Mouse (Mus musculus): ENCODE data around the gene Lrmda.

The Lrmda gene

DNA sequence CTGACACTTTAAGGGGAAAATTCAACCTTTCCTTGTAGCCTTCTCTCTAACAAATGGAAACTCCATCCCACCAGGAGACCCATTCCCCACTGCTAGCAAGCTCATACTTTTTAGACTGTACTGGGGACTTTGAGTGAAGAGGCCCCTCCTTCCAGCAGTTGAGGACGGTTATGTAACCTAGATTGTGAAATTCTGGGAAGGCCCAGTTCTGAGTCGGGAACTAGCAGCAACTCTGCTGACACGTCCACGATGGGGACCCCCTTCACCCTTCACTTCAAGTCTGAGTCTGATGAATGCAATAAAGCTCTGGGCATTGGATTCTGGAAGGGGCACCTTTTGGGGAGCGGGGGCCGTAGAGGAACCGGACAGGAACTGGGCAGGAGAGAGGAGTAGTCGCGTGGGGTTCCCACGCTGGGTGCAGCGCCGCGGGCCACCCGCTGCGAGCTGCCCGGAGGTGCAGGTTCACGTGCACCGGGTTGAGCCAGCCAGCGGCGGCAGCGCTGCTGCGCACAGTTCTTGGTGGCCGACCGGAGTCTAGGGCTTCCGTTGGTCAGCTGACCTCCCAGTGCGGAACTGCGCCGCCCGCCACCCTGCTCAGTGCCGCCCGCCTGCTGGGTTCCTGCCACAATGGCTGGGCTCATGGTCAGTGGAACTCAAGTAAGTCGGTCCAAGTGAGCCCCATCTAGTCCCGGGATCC lies at the start of gene Lrmda:
Lrmda (plus strand) TSS at position 461 of the 697 bp plus-strand sequence.
- DNase-seq (ENCODE audit: low read depth, low spot score) = peak; percentile 51

DNA sequence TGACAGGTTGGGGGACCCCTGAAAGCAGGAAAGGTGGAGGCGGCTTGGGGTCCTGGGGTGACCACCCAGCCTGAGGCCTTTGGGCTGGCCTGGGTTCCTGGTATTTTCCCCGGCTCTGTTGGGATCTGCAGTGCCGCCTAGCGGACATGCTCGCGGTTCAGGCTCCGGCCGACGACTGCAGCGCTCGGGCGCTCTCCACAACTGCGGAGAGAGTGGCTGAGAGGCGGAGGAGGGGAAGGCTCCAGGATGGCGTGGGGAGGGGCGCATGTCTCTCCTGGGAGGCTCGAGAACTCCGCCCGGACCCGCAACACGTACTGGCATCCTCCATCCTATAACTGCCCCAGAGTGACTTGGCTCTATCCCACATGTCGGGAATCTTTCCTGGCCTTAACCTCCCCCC lies 38.0 kb upstream of the Lrmda start:
- peak; percentile 88 for DNase-seq (ENCODE audit: low read depth, low spot score)

DNA sequence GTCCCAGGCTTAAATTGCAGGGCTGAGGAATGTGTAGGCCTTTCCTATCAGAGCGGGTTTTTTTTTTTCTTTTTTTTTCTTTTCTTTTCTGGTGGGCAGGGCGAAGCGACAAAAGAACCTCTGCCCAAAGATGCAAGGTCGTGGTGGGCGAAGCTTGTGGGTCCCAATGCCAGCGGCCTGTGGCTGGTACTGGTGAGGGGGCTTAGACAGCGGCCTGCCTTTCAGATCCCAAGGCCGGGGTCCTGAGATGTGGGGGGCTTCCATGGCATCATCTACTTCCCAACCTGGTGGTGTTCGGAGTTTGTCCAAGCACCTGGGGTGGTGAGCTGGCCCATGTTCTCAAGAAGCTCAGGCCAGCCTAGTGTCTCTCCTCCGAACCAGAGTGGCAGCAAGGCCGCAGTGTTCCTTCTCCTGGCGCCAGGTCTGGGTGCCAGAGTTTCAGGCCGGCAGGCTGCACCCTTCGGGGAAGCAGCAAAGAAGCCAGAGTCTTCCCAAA lies 37.4 kb upstream of the Lrmda start:
- peak; percentile 43 for DNase-seq (ENCODE audit: low read depth, low spot score)

DNA sequence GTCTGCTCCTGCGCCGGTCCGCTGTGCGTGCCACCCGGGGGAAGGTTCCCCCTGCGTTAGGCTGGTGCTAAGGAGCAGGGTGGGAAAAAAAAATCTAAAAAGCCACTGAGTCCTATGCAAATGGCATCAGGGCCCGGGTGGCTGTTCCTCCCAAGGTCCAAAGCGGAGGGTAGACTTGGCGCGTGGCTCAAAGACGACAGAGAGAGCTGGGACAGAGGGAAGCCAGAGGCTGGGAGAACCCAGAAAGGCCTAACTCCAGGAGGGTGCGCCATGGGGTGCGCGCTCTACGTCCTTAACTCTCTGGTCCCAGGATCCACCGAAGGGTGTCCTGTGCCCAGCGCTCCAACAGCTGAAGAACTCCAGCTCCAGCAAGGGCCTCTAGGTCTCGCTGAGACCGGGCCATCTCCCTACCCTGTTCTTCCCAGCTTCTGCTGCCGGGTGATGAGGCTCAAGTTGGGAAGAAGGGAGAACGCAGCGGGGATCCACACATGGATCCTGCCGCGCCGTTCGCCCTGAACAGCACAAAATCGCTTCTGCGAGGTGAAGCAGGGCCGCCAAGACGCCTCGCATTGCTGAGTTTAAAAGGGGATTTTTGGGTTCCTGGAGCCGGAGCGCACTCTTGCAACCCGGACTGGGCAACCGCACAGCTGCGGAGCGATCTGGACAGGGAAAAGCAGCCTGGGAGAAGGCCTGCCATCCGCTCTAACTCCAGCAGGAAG lies 36.8 kb upstream of the Lrmda start:
- peak; percentile 49 for DNase-seq (ENCODE audit: low read depth, low spot score)

DNA sequence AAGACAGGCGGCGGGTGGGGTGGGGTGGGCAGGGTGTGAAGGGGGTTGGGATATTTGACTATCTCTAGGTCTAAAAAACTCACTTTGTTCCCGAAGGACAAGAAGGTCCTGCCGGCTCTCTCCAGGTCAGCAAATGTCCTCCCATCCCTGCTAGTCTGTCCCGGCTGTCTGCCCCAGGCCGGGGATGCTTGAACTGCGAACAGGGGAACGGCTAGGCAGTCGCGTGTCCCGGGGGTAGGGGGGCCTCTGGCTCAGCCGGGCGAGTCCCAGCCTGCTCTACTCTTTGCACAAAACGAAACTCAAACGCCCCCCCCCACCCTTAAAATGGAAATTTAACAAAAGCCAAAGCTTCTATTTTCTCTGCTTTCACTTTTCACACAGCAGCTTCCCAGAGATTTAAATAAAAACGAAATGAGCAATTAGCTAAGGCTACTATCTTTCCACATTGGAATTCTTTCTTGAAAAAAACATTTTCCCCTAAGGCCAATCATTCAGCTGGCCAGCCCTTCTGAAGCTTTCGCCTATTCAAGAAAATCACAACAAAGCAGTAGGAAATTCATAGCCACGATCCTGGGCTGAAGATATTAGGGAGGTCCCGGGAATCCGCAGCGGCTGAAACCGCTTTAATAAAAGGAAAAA lies 36.1 kb upstream of the Lrmda start:
- no peak for DNase-seq (ENCODE audit: low read depth, low spot score)

DNA sequence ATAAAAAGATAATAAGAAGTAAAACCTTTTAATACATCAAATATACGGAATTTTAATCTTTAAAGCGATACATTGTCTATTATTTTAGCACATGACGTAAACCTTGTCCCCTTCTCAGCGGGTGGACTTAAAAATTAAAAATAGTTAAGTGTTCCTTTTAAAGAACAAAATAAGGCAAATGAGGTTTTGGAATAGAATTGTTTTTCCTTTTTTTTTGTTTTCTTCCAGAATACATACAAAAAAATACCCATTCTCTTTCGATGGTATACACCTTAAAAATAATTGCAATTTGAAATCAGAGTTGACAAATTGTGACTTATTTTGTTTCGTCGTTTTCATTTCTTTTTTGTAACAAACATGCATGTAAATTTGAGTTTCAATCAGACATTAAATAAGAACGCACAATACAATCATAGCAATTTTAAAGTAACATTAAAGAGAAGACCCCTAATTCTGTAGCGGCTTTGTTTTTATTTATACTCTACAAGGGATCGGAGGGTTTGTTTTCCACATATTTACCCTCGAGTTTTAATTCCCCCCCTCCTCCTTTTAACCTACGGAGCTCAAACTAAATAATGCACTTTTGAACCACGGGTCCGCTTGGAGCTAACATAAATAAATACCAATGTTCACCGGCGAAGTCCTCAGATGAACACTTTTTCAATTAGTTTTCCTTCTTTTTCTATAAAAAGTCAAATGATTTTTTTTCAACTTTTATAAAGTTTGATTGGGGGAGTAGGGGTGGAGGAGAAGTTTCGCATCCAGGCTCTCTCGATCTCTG lies 35.4 kb upstream of the Lrmda start:
- no peak for DNase-seq (ENCODE audit: low read depth, low spot score)

DNA sequence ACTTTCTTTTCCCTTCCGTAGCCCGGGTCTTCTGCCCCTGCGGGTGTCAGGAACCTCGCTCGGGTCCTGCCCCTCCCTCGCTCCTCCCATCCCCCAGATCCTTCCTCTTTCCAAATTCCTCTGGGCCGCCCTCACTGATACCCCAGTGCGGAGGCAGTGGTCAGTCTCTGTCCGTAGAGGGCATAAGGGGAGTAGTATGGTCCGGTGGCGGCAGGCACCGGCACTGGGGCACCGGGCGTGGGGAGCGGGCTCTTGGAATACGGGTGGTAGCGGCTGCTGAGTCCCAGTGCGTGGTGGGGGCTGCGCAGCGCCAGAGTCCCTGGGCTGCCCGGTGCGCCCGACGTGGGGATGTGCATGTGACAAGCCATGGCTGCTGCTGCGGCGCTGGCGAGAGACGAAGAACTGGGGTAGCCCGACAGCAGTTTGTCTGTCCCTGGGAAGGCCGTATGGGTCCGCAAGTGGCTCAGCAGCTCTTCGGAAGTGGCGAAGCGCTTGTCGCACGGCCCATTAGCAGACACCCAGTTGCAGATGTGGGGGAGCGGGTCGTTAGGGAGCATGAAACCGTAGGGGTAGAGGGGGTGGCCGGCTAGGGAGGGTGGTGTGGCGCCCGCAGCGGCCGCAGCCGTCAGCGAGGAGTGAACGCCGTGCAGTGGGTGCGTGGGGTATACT lies 34.6 kb upstream of the Lrmda start:
- DNase-seq (ENCODE audit: low read depth, low spot score) = peak; percentile 67

DNA sequence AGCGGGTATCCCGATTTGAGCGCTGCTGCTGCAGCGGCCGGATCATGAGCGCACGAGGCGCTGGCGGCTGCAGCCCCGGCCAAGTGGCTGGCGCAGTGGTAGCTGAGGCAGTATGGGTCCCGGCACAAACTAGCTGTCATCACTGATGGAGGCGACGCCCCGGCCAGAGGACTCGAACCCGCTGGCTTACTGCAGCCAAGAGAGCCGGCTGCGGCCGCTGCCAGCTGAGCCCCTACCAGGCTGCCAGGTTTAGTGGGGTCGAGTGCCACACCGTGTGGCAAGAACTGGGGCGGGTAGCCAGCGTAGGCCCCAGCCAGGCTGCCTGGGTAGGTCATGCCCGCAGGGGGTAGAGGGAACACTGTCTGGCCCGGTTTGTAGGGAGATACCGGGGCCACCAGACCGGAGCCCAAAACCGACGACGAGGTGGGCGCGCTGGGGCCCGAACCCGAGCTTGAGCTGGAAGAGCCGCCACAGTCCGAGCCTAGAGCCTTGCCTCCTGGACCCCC lies 34.0 kb upstream of the Lrmda start:
- DNase-seq (ENCODE audit: low read depth, low spot score) = peak; percentile 67

DNA sequence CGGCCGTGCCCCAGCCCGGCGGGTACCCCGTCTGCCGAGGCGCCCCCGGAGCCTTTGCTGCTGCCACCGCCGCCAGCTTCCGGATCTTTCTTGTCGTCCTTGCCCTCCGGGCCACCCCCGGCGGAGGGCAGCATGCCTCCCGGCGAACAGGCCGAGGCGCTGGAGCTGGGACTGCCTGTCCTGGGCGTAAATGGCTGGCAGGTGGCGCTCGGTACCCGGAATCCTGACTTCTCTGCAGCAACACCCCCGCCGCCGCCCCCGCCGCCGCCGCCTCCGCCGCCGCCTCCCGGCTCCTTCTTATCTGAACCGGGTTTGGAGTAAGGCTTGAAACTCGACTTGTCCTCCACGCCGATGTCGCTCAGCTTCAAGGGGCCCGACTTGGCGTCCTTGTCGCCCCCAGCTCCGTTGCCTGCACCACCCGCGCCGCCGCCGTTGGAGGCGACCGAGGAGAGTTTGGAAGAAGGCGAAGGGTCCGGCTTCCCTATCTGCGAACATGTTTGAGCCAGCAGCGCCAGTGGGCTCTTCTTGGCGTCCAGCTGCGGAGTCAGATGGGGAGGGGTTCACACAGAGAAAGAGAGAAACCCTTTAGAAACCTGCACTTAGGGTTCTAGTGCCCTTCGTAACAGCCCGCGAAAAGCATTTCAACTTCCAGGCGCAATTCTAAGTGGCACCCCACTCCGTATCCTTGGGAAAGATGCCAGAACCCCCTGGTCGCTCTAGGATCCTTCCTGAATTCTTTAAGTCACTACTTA lies 33.4 kb upstream of the Lrmda start:
- DNase-seq (ENCODE audit: low read depth, low spot score) = peak; percentile 76

DNA sequence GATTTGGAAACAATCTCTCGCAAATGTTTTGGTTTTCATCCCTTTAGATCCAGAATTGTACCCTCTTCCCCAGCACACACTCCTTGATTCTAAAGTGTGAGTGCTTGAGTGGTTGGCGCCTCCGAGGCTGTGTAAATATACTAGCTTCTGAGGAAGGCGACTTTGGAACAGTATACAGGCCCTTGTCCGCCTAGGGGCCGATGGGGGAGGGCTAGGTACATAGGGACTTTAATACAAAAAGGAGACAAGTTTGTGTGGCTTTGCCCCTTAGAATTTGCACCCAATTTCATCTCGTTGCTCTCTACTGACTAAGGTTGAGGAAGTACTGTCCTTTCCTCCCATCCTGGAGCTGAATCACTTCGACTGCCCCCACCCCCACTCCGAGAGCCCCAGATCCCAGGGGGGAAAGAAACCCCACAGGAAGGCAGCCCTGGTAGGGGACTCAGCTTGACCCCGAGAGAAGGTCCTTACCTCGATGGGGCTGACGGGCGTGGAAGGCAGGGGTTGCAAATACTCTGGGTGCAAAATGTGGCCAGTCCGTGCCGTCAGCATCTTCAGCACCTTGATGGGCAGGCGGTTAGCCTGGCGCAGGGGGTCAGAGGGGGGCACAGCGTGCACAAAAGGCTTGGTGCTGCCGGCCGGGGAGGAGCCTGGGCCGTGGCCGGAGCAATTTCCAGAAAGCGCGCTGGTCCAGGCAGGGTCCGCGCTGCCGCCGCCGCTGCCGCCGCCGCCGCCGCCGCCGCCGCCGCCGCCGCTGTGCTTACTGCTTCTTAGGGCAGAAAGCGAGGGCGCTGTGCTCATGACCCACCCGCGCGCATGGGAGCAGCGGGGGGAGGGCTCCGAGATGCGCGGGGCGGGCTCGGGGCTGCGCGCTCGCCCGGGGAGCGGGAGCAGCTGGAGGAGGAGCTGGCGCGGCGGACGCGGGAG lies 32.5 kb upstream of the Lrmda start:
- peak; percentile 63 for DNase-seq (ENCODE audit: low read depth, low spot score)

DNA sequence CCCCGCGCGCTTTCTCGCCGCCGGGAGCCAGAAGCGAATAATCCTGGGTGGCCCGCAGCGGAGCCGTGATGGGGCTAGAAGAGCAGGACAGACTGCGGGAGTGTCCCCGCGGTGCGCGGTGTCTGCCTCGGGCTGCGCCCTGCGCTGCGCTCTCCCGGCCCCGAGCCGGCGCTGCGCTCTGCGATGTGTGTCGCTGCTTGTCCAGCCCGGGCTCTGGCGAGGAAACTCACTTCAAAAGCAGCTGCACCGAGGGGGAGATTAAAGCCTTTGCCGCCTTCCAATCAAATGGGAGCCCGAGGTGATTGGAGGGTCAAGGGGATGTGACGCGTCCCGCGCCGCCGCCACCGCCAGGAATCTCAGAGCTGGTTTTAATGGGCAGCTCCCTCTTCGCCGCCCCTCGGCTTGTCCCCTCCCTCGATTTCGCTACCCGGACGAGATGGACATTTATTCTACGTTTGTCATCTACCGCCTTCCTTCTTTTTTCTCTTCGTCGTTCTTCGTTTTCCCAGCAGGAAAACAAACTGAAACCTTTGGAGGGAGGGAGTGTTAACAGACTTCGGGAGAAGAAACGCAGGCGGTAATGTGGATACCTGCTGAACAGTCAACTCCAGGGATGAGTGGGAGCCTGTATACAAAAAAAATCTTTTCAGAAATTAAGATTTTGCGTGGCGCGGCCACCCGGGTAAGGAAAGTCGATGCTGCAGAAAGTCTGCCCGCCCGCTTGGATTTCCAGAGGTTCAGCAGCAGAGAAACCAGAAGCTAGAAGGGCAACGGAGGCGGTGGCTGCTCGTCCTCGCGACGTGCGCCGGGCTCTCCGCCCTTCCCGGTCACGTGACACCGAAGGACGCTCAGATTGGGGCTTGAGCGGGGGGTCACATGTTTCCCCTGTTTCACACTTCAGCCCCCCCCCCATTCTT lies 31.6 kb upstream of the Lrmda start:
- DNase-seq (ENCODE audit: low read depth, low spot score) = peak; percentile 86

DNA sequence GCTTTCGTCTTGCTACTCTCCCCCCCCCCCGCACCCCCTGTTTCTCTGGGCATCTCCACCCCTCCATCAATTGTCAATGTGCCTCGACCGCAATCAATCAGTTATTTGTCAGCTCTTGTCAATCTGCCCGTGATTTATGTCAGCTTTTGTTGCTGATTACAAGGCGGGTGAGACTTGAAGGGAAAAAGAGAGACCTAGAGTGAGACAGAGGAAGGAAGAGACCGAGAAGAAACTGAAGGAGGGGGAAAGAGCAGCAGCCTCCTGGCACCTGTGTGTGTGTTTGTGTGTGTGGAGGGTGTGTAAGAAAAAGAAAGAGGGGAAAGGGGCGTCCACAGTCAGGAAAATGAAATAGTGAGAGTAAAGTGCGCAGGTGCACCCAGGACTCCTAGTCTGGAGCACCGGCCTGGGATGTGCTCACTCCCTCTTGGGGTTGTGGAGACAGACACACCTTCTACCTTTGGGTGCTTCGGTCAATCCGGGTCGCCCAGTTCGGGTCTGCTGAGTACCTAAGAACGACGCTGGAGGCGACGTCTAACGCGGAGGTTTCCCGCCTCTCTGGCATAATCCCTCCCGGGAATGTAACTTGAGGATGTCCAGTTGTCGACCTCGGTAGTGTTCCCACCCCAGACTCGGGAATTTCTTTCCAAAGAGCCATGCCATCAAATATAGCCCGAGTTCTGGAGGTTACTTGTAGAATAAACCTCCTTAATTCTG lies 30.8 kb upstream of the Lrmda start:
- peak; percentile 51 for DNase-seq (ENCODE audit: low read depth, low spot score)

DNA sequence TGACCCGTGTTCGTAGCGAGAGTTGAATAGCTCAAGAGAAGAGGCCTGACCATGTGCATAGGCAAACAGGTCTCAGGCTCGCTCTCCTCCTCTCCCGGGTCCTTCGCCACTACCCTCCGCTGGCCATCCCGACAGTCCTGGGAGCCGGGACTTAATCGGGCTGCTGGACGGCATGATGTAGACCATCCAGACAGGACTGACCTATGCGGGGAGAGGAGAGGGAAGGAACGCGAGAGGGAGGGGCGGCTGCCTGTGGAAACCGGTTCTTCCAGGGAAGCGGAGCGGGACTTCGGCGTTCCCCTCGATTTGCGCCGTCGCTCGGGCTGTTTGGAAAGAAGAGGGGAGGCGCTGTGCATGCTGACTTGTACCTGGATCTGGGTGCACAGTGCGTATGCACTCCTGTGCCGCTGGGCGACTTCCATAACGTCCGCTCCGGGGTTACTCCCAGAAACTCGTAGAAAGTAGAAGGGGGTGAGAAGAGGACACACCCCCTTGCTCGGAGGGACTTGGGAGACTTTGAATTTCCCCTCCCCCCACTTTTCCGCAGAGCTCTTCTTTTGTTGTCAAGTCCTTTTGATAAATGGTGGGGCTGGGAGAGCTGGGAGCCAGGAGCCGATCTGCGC lies 30.1 kb upstream of the Lrmda start, which contains the start of gene Zfp503:
Zfp503 (minus strand) TSS at position 311 of the 623 bp plus-strand sequence.
- peak; percentile 76 for DNase-seq (ENCODE audit: low read depth, low spot score)

DNA sequence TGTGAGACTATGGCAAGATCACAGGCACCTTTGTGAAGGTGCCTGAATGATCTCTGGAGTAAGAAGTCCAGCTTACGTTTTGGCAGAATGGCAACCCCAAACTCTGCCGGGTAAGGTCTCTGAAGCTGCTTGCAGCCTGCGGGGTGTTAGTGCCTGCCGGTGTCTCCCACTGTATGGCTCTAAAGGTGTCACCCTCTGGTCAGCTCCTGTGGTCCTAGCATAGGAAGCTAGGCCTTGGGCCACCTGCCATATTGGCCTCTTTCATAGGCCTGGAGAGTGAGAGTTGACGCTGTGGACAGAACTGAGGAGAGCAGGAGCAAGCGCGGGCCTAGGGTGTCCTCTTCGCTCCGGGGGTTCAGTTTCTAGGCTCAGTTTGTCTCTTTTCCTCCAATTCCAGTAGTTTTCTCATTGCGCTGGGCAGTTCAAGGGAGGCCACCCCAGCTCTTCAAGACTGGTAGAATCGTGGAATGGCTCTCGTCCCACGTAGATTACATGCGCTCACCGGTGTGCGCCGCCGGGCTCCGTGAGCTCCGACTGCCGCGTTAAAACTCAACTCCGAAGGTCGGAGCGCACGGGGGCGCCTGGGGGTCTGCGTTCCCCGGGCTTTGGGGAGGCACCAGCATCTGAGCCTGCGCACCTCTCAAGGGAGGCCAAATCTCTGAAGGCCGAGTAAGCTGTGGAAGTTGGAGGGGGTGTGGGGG lies 29.0 kb upstream of the Lrmda start:
- peak; percentile 41 for DNase-seq (ENCODE audit: low read depth, low spot score)

DNA sequence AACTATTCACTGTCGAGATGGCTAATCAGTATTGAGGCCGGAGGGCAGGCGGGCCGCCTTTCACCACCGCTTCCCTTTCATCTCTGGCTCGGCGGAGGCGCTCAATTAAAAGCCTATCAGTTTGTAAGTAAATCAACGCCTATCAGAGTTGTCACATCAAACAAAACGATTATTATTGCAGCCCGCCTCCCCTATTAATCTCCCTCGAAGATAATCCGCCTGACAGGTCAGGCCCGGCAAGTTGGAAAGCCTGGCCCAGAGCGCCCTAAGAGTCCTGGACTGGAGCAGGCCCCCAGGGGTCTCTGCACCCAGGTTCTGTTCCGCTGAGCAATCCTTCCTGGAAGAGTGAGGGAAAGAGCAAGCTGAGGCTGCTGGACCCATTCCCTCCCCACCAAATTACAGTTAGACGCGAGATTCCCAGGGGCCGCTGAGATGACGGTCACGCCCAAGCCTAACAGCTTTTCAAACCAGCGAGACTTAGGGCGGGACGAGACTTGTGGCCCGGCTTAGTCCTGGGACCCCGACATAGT lies 28.2 kb upstream of the Lrmda start:
- peak; percentile 48 for DNase-seq (ENCODE audit: low read depth, low spot score)

DNA sequence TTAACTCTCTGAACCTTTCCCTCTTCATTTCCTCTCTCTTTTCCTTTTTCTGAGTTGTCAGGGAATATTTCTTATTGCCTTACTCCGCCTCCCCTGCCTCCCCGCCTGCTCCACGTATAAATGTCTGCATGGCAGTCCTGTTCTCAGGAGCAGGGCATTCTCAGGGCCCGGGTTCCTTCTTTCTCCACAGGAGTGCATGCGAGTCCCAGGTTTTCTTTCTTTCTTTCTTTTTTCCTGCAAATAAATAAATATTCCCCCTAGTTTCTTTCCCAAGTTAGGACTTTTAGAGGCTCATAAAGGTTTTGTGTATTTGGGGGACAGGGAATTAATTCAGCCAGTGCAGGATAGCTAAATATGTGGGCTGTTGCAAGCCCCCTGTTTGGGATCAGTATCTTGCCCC lies 27.7 kb upstream of the Lrmda start:
- DNase-seq (ENCODE audit: low read depth, low spot score) = no peak
